Mouse (Mus musculus) neural tube, embryonic 15.5 days (tissue): ENCODE measurements at regions not wholly inside any gene's neighbourhood (a gene's known extent, or its start where the extent isn't known, plus 50 kb on each side); places are given as distances from the start of the nearest gene placed in this dataset.

Experiments
- ATAC-seq: fragments of 200-750 bp; cut with Nextera tagmentation; 2 replicates; pipeline ENCODE4 v1.8.0; 2017; ENCODE audit warnings: mild to moderate bottlenecking, moderate TSS enrichment, moderate library complexity; ENCODE audit not compliant: low FRiP score
- H3K27ac ChIP-seq: fragments of 300-500 bp; sonication (generic); replicated peaks from 2 replicates; pipeline ENCODE4 v1.5.1; 2015; ENCODE audit warnings: mild to moderate bottlenecking, inconsistent platforms
- H3K27me3 ChIP-seq: fragments of 300-500 bp; sonication (generic); replicated peaks from 2 replicates; pipeline ENCODE4 v1.6.1; 2015; ENCODE audit warnings: inconsistent platforms
- H3K36me3 ChIP-seq: fragments of 300-500 bp; sonication (generic); 2 replicates; pipeline ENCODE4 v1.6.1; 2015; ENCODE audit warnings: inconsistent platforms
- H3K4me1 ChIP-seq: fragments of 300-500 bp; sonication (generic); 2 replicates; pipeline ENCODE4 v1.6.1; 2015; ENCODE audit warnings: inconsistent platforms
- H3K4me2 ChIP-seq: fragments of 300-500 bp; sonication (generic); 2 replicates; pipeline ENCODE4 v1.6.1; 2015; ENCODE audit warnings: inconsistent platforms, mild to moderate bottlenecking, moderate library complexity
- H3K4me3 ChIP-seq: fragments of 300-500 bp; sonication (generic); replicated peaks from 2 replicates; pipeline ENCODE4 v1.5.1; 2015; ENCODE audit warnings: mild to moderate bottlenecking, inconsistent platforms
- H3K9ac ChIP-seq: fragments of 300-500 bp; sonication (generic); replicated peaks from 2 replicates; pipeline ENCODE4 v1.6.1; 2015; ENCODE audit warnings: mild to moderate bottlenecking, inconsistent platforms
- H3K9me3 ChIP-seq: fragments of 300-500 bp; sonication (generic); replicated peaks from 2 replicates; pipeline ENCODE4 v1.6.1; 2016; ENCODE audit warnings: inconsistent platforms
- WGBS: fragments of 180-500 bp; shearing (Covaris S2); methylation state at CpG from one replicate; pipeline ENCODE4 v1.1.7; 2015; ENCODE audit warnings: mixed read lengths; 5-methylcytosine and 5-hydroxymethylcytosine counted together

GRCm38 (mm10) chr11:40624126-40624778 is 70.8 kb downstream of the Mat2b start:
- Histone ChIP-seq H3K27ac (no peak overlapping the region), H3K36me3 (no peaks in the 10 kb centered on the region), H3K27me3 (no peaks in the 10 kb centered on the region), H3K4me3 (no peak overlapping the region), H3K9ac (no peak overlapping the region), H3K4me2 (no peak overlapping the region), H3K9me3 (no peaks in the 10 kb centered on the region), H3K4me1 (0 out of 2 replicates have a peak, but pooled peaks cover 4% of the 10 kb centered on the region)
- WGBS: 52% methylated on average over 3 of the region's 3 CpGs
- peak; percentile 45 for ATAC-seq

- Histone ChIP-seq H3K27ac (no peak overlapping the region), H3K9me3 (no peaks in the 10 kb centered on the region), H3K4me2 (no peak overlapping the region), H3K9ac (no peak overlapping the region), H3K4me3 (no peak overlapping the region), H3K36me3 (no peaks in the 10 kb centered on the region), H3K4me1 (0 out of 2 replicates have a peak, but pooled peaks cover 4% of the 10 kb centered on the region), H3K27me3 (no peaks in the 10 kb centered on the region)
- no peak for ATAC-seq
- WGBS: 61% methylated on average over 7 of the region's 7 CpGs
These were observed 75.0 kb downstream of the Mat2b start for GRCm38 (mm10) chr11:40620036-40620435.

GRCm38 (mm10) chr11:40603008-40603407 is 92.0 kb downstream of the Mat2b start:
- 0 out of 2 replicates have a peak, but pooled peaks cover 3% of the 10 kb centered on the region for H3K27me3 ChIP-seq
- no peak overlapping the region for H3K27ac ChIP-seq
- ATAC-seq: no peak
- H3K36me3 ChIP-seq: no peaks in the 10 kb centered on the region
- 98% methylated on average over 9 of the region's 9 CpGs for WGBS
- H3K4me3 ChIP-seq: no peak overlapping the region
- H3K4me1 ChIP-seq: peaks cover 17% of the 10 kb centered on the region
- H3K4me2 ChIP-seq: no peak overlapping the region
- no peaks in the 10 kb centered on the region for H3K9me3 ChIP-seq
- no peak overlapping the region for H3K9ac ChIP-seq

GRCm38 (mm10) chr11:40601572-40601909 is 93.5 kb downstream of the Mat2b start:
- no peak overlapping the region; the same call in 1 of the 2 replicates for H3K27ac ChIP-seq
- ATAC-seq: peak; percentile 38; the same call in 1 of the 2 replicates
- WGBS: 0% methylated on average over 1 of the region's 1 CpGs

GRCm38 (mm10) chr11:40600773-40601571 is 94.0 kb downstream of the Mat2b start:
- peak; percentile 47; the same call in 1 of the 2 replicates for ATAC-seq
- Histone ChIP-seq H3K9me3 (no peaks in the 10 kb centered on the region), H3K27me3 (0 out of 2 replicates have a peak, but pooled peaks cover 3% of the 10 kb centered on the region), H3K36me3 (no peaks in the 10 kb centered on the region), H3K4me2 (peak overlapping the region; percentile 40), H3K27ac (peak overlapping the region; percentile 56), H3K4me3 (no peak overlapping the region), H3K4me1 (peaks cover 17% of the 10 kb centered on the region), H3K9ac (no peak overlapping the region; the same call in 1 of the 2 replicates)
- WGBS: 11% methylated on average over 11 of the region's 11 CpGs

More at GRCm38 (mm10) chr11:40601572-40601909, 93.5 kb downstream of the Mat2b start:
- no peaks in the 10 kb centered on the region for H3K36me3 ChIP-seq
- H3K27me3 ChIP-seq: 0 out of 2 replicates have a peak, but pooled peaks cover 3% of the 10 kb centered on the region
- H3K9ac ChIP-seq: no peak overlapping the region
- H3K9me3 ChIP-seq: no peaks in the 10 kb centered on the region
- H3K4me1 ChIP-seq: peaks cover 17% of the 10 kb centered on the region
- H3K4me3 ChIP-seq: no peak overlapping the region
- peak overlapping the region; percentile 40; the same call in 1 of the 2 replicates for H3K4me2 ChIP-seq

- Histone ChIP-seq H3K4me2 (peak overlapping the region; percentile 40), H3K9ac (no peak overlapping the region; the same call in 1 of the 2 replicates), H3K27ac (peak overlapping the region; percentile 56; the same call in 1 of the 2 replicates), H3K27me3 (0 out of 2 replicates have a peak, but pooled peaks cover 3% of the 10 kb centered on the region), H3K9me3 (no peaks in the 10 kb centered on the region), H3K4me3 (no peak overlapping the region), H3K4me1 (peaks cover 17% of the 10 kb centered on the region), H3K36me3 (no peaks in the 10 kb centered on the region)
- no peak for ATAC-seq
- 13% methylated on average over 15 of the region's 15 CpGs for WGBS
These were observed 94.8 kb downstream of the Mat2b start for GRCm38 (mm10) chr11:40599956-40600772.

- H3K36me3 ChIP-seq: no peaks in the 10 kb centered on the region
- H3K27ac ChIP-seq: no peak overlapping the region
- no peak overlapping the region for H3K9ac ChIP-seq
- ATAC-seq: no peak
- 0 out of 2 replicates have a peak, but pooled peaks cover 3% of the 10 kb centered on the region for H3K27me3 ChIP-seq
- H3K9me3 ChIP-seq: no peaks in the 10 kb centered on the region
- no peak overlapping the region for H3K4me2 ChIP-seq
- H3K4me3 ChIP-seq: no peak overlapping the region
- peaks cover 16% of the 10 kb centered on the region for H3K4me1 ChIP-seq
- 41% methylated on average over 3 of the region's 3 CpGs for WGBS
These were observed 98.7 kb downstream of the Mat2b start for GRCm38 (mm10) chr11:40596347-40596746.

GRCm38 (mm10) chr11:40592056-40592455 is 102.9 kb downstream of the Mat2b start:
- no peak for ATAC-seq
- Histone ChIP-seq H3K4me1 (no peaks in the 10 kb centered on the region), H3K27ac (no peak overlapping the region), H3K4me2 (no peak overlapping the region), H3K27me3 (no peaks in the 10 kb centered on the region), H3K9ac (no peak overlapping the region), H3K36me3 (no peaks in the 10 kb centered on the region), H3K4me3 (no peak overlapping the region), H3K9me3 (no peaks in the 10 kb centered on the region)
- 79% methylated on average over 4 of the region's 4 CpGs for WGBS

GRCm38 (mm10) chr11:40573758-40574139 is 121.3 kb downstream of the Mat2b start:
- no peak overlapping the region for H3K4me2 ChIP-seq
- no peak overlapping the region for H3K4me3 ChIP-seq
- H3K27me3 ChIP-seq: no peaks in the 10 kb centered on the region
- no peaks in the 10 kb centered on the region for H3K9me3 ChIP-seq
- ATAC-seq: no peak
- 29% methylated on average over 3 of the region's 3 CpGs for WGBS
- H3K27ac ChIP-seq: no peak overlapping the region
- 0 out of 2 replicates have a peak, but pooled peaks cover 7% of the 10 kb centered on the region for H3K4me1 ChIP-seq
- no peaks in the 10 kb centered on the region for H3K36me3 ChIP-seq
- H3K9ac ChIP-seq: no peak overlapping the region

- Histone ChIP-seq H3K36me3 (no peaks in the 10 kb centered on the region), H3K27me3 (no peaks in the 10 kb centered on the region), H3K4me2 (peak overlapping the region; percentile 9; the same call in 1 of the 2 replicates), H3K9me3 (no peaks in the 10 kb centered on the region), H3K4me3 (no peak overlapping the region), H3K27ac (no peak overlapping the region), H3K4me1 (0 out of 2 replicates have a peak, but pooled peaks cover 7% of the 10 kb centered on the region), H3K9ac (no peak overlapping the region)
- ATAC-seq: no peak
- WGBS: 10% methylated on average over 12 of the region's 12 CpGs
These were observed 121.8 kb downstream of the Mat2b start for GRCm38 (mm10) chr11:40572953-40573757.
